Mouse (Mus musculus) kidney, postnatal 0 days (tissue): ENCODE results near the gene Spo11. TPM values are rescaled to one million over a fixed set of nuclear protein-coding genes. Genes with fewer than 3 reads are reported as not detected.

Experiments used
- ATAC-seq: fragments of 200-750 bp; cut with Nextera tagmentation; replicated peaks from 2 replicates; pipeline ENCODE4 v1.8.0; 2017; ENCODE audit warnings: low read depth, moderate number of reproducible peaks, moderate TSS enrichment, moderate library complexity; ENCODE audit not compliant: low FRiP score
- DNase-seq: peaks from one replicate; pipeline ENCODE4 v3.0.0-alpha.2; 2016; ENCODE audit warnings: low spot score
- H3K27ac ChIP-seq: fragments of 300-500 bp; sonication (generic); 2 replicates; pipeline ENCODE4 v1.5.1; 2014; ENCODE audit warnings: mild to moderate bottlenecking
- H3K27me3 ChIP-seq: fragments of 300-500 bp; sonication (generic); 2 replicates; pipeline ENCODE4 v1.6.1; 2014; ENCODE audit warnings: low read length, mixed read lengths; ENCODE audit not compliant: insufficient read depth
- H3K36me3 ChIP-seq: fragments of 300-500 bp; sonication (generic); 2 replicates; pipeline ENCODE4 v1.6.1; 2014; ENCODE audit warnings: low read length, mixed read lengths; ENCODE audit not compliant: insufficient read depth
- H3K4me1 ChIP-seq: fragments of 300-500 bp; sonication (generic); replicated peaks from 2 replicates; pipeline ENCODE4 v1.6.1; 2014; ENCODE audit warnings: antibody characterized with exemption, low read length, mixed read lengths; ENCODE audit not compliant: insufficient read depth
- H3K4me2 ChIP-seq: fragments of 300-500 bp; sonication (generic); 2 replicates; pipeline ENCODE4 v1.6.1; 2014; ENCODE audit warnings: mild to moderate bottlenecking, low read length, moderate library complexity, mixed read lengths
- H3K4me3 ChIP-seq: fragments of 300-500 bp; sonication (generic); replicated peaks from 2 replicates; pipeline ENCODE4 v1.5.1; 2014; ENCODE audit warnings: low read depth, low read length
- H3K9ac ChIP-seq: fragments of 300-500 bp; sonication (generic); 2 replicates; pipeline ENCODE4 v1.6.1; 2014; ENCODE audit warnings: low read depth, low read length
- H3K9me3 ChIP-seq: fragments of 300-500 bp; sonication (generic); replicated peaks from 2 replicates; pipeline ENCODE4 v1.6.1; 2016; ENCODE audit warnings: low read length, inconsistent platforms, mixed read lengths
- CTCF ChIP-seq: IDR thresholded peaks from 2 replicates; pipeline ENCODE4 v1.5.1; 2016; ENCODE audit warnings: antibody characterized with exemption, low read depth, mild to moderate bottlenecking, moderate library complexity
- WGBS: fragments of 180-500 bp; shearing (Covaris S2); extraction: QIAGEN DNeasy Blood & Tissue Kit; methylation state at CpG from one replicate; pipeline ENCODE4 v1.1.7; 2014; 5-methylcytosine and 5-hydroxymethylcytosine counted together
- polyA plus RNA-seq: library from polyadenylated mRNA; unstranded; fragments of >200 nt; fragmentation: Nextera tagmentation; extraction: Ambion mirVana; gene quantifications from 2 replicates; pipeline ENCODE4 v1.2.1, GENCODE M21; 2015

Gene Spo11
- 0.10 and 0.11 TPM in 2 replicates for polyA plus RNA-seq

DNA sequence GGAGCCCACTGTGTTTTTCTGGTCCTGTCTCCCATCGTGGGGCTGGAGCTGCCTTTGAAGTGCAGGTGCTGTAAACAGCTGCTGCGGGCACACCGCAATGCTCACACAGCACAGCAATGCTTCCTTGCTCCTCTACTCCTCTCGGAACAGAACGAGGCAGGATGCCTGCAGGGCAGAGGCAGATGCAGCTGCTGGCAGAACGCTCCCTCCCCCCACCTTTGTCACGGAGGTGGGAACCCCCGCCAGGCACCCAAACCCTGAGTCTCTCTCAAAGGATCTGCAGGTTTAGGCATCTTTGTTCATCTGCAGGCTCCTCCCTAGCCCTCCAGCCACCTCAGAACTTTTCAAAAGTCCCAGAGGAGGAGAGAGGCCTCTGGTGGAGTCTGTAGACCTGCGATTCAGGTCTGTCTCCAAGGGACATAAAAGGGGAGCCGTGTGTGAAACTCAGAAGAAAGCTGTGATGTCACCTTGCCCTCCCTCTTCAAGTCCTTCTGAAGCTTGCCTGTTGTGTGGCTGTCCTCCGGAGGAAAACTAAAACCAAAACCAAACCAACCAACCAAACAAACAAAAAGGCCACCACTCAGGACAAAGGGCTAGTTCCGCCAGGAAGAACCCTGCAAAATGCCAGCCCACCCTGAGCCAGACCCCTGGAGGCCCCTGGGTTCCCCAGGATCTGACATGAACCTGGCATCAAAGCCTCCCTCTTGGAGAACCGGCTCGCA, at the start of gene Spo11:
TSS of gene Spo11 (plus strand) at position 292 of the 722 bp plus-strand sequence.
- 0 out of 2 replicates have a peak, but pooled peaks cover 6% of the 10 kb centered on the region for H3K4me1 ChIP-seq
- H3K36me3 ChIP-seq, result no peaks in the 10 kb centered on the region
- no peak for TF ChIP-seq CTCF
- DNase-seq (no peak), ATAC-seq (no peak)
- H3K9ac ChIP-seq, result peak within 1 kb of the TSS; percentile 18; the same call in 1 of the 2 replicates
- no peak within 1 kb of the TSS for H3K4me3 ChIP-seq
- peak within 1 kb of the TSS; percentile 39 for H3K4me2 ChIP-seq
- 21% methylated on average over 14 of the region's 14 CpGs for WGBS
- no peaks in the 10 kb centered on the region for H3K9me3 ChIP-seq
- peak within 1 kb of the TSS; percentile 20; the same call in 1 of the 2 replicates for H3K27ac ChIP-seq
- H3K27me3 ChIP-seq, result no peaks in the 10 kb centered on the region

DNA sequence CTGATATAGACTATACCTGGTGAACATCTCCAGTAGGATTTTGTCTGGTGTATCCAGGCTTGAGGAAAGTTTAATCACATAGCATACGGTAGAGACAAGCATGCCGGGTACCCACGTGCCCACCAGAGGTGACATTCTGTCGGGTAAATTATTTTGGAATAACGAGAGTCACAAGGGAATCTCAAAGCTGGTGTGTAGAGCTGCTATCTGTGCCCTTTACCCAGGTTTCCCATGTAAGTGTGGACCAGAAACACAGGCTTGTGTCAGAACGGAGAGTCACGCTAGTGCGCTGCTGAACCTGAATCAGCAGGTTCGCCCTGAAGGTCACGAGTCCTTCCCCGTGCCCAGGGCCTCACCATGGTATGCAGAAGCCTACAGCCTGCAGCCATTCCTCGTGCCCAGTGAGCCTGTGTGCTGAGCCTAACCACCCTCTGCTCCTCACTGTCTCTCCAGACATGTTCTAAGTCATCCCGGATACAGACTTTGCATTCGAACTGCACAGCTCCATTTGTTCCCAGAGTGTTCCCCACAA, 47.5 kb upstream of the Spo11 start:
- peak; percentile 27 for DNase-seq
- H3K27me3 ChIP-seq, result no peaks in the 10 kb centered on the region
- no peak for TF ChIP-seq CTCF
- H3K27ac ChIP-seq, result peak overlapping the region; percentile 51
- ATAC-seq, result peak; percentile 61; the same call in 1 of the 2 replicates
- WGBS, result 65% methylated on average over 14 of the region's 14 CpGs
- H3K4me2 ChIP-seq, result no peak overlapping the region
- no peak overlapping the region for H3K9ac ChIP-seq
- no peaks in the 10 kb centered on the region for H3K9me3 ChIP-seq
- H3K4me1 ChIP-seq, result peaks cover 45% of the 10 kb centered on the region
- H3K36me3 ChIP-seq, result no peaks in the 10 kb centered on the region
- no peak overlapping the region for H3K4me3 ChIP-seq

DNA sequence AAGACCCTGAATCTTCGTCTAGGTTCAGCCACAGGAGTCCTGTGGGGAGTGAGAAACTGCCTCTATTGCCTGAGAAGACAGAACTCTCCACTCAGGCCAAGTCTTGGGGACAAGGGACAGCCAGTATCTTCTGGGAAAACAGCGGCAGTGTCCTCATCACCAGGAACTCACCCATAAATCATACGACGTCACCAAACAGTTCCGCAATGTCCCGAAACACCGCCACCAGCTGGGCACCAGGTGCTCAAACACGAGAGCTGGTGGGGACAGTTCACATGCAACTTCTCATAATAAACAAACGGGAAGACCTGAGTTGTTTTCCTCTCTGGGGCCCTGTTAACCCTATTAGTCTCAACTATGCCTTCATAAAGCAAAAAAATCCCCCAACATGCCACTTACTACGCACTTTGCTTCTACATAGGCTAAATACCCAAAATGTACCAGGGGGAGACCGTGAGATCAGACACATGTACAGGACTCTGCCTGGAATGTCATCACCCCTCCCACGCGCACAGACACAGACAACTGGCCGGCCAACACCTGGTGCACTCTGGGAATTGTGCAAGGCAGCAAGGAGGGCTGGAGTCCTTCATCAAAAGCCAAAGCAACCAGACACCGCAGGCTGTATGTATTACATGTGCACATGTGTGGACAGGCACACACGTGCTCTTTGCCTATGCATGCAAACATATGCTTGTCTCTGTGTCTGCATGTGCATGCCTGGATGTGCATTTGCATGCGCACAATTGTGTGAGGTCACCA, 46.2 kb upstream of the Spo11 start:
- ATAC-seq, result peak; percentile 34; the same call in 1 of the 2 replicates
- WGBS, result 49% methylated on average over 17 of the region's 17 CpGs

DNA sequence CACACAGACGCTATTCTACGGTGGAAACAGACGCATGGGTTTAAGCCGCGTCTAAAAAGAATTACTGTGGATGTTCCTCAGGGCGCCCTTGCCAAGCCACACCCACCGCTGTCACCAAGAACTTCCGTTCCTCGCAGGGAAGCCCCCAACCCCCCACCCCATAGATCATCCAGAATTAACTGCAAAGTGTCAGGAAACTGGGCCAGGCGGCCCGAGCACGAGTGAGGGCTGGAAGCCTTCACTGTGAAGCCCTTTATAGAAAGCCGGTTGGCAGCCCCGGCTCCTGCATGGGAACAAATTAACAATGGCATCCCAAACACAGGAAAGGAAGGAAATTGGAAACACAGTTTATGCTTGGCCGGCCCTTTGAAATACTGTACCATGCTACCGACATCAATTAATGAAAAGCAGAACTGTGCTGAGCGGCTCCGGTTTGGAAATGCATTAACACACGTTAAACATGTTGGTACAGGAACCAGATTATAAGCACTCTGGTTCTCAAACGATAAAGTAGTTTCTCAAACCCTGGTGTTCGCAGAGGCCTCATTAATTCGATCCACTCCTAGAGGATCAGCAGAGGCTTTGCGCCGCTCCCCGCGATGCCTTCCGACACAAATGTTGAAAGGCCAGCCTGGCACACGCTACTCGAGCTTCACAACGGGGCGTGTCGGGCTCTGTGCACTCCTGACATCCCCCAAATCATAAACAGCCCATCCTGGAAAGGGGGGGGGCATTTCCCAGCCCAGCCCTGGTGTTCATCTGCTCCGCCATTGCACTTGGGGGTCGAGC, 43.7 kb upstream of the Spo11 start:
- peak overlapping the region; percentile 37 for H3K4me2 ChIP-seq
- 0 out of 2 replicates have a peak, but pooled peaks cover 2% of the 10 kb centered on the region for H3K27me3 ChIP-seq
- no peaks in the 10 kb centered on the region for H3K36me3 ChIP-seq
- H3K9me3 ChIP-seq, result no peaks in the 10 kb centered on the region
- peak overlapping the region; percentile 43; the same call in 1 of the 2 replicates for H3K9ac ChIP-seq
- WGBS, result 5% methylated on average over 34 of the region's 34 CpGs
- DNase-seq, result peak; percentile 79
- peak; percentile 34; the same call in 1 of the 2 replicates for ATAC-seq
- H3K4me1 ChIP-seq, result peaks cover 59% of the 10 kb centered on the region
- no peak overlapping the region for H3K4me3 ChIP-seq
- peak overlapping the region; percentile 78 for H3K27ac ChIP-seq
- no peak for TF ChIP-seq CTCF

More for the DNA sequence above, 46.2 kb upstream of the Spo11 start:
- H3K27me3 ChIP-seq, result no peaks in the 10 kb centered on the region
- H3K27ac ChIP-seq, result peak overlapping the region; percentile 51
- DNase-seq, result peak; percentile 73
- no peaks in the 10 kb centered on the region for H3K36me3 ChIP-seq
- no peaks in the 10 kb centered on the region for H3K9me3 ChIP-seq
- no peak overlapping the region for H3K4me3 ChIP-seq
- no peak overlapping the region for H3K4me2 ChIP-seq
- peak; percentile 47 for TF ChIP-seq CTCF
- H3K4me1 ChIP-seq, result peaks cover 55% of the 10 kb centered on the region
- no peak overlapping the region for H3K9ac ChIP-seq

DNA sequence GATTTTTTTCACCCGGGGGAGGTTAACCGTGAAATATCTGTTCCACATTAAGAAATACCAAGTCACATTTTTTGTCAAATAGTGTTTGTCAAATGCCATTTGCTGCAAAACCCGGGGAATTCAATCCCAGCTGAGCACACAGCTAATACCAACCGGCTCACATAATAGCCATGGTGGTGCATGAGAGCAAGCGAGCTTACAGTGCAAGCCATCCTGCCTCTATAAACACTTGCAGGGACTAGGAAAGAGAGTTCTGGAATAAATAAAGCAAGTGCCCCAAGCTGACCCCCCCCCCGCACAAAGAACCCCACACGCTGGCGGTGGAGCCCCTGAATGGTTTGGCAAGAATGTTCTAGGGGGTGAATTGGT, 43.1 kb upstream of the Spo11 start:
- DNase-seq, result no peak
- Histone ChIP-seq H3K4me2 (peak overlapping the region; percentile 37), H3K9me3 (no peaks in the 10 kb centered on the region), H3K36me3 (no peaks in the 10 kb centered on the region), H3K9ac (peak overlapping the region; percentile 3; the same call in 1 of the 2 replicates), H3K27me3 (0 out of 2 replicates have a peak, but pooled peaks cover 5% of the 10 kb centered on the region), H3K4me1 (peaks cover 55% of the 10 kb centered on the region), H3K27ac (peak overlapping the region; percentile 78), H3K4me3 (no peak overlapping the region)
- 18% methylated on average over 8 of the region's 8 CpGs for WGBS
- ATAC-seq, result no peak
- no peak for TF ChIP-seq CTCF
